Mouse (Mus musculus) stomach, postnatal 0 days (tissue): ENCODE measurements around the gene 9930104L06Rik. TPM values are rescaled to one million over a fixed set of nuclear protein-coding genes. Genes with fewer than 3 reads are reported as not detected.

Experiments
- ATAC-seq: fragments of 200-750 bp; cut with Nextera tagmentation; 2 replicates; pipeline ENCODE4 v1.8.0; 2017; ENCODE audit not compliant: low FRiP score, low TSS enrichment
- DNase-seq: peaks from one replicate; pipeline ENCODE4 v3.0.0-alpha.2; 2016; ENCODE audit warnings: low spot score
- H3K27ac ChIP-seq: fragments of 300-500 bp; sonication (generic); replicated peaks from 2 replicates; pipeline ENCODE4 v1.5.1; 2014; ENCODE audit warnings: mild to moderate bottlenecking, control low read depth
- H3K27me3 ChIP-seq: fragments of 300-500 bp; sonication (generic); 2 replicates; pipeline ENCODE4 v1.6.1; 2014; ENCODE audit warnings: low read length; ENCODE audit not compliant: control insufficient read depth, insufficient read depth
- H3K36me3 ChIP-seq: fragments of 300-500 bp; sonication (generic); 2 replicates; pipeline ENCODE4 v1.6.1; 2014; ENCODE audit warnings: low read length, mixed read lengths; ENCODE audit not compliant: control insufficient read depth, insufficient read depth
- H3K4me1 ChIP-seq: fragments of 300-500 bp; sonication (generic); replicated peaks from 2 replicates; pipeline ENCODE4 v1.6.1; 2014; ENCODE audit warnings: antibody characterized with exemption; ENCODE audit not compliant: control insufficient read depth, insufficient read depth
- H3K4me2 ChIP-seq: fragments of 300-500 bp; sonication (generic); replicated peaks from 2 replicates; pipeline ENCODE4 v1.6.1; 2014; ENCODE audit warnings: low read depth, mild to moderate bottlenecking, control low read depth, moderate library complexity
- H3K4me3 ChIP-seq: fragments of 300-500 bp; sonication (generic); 2 replicates; pipeline ENCODE4 v1.5.1; 2014; ENCODE audit warnings: low read depth, low read length, control low read depth
- H3K9ac ChIP-seq: fragments of 300-500 bp; sonication (generic); 2 replicates; pipeline ENCODE4 v1.6.1; 2014; ENCODE audit warnings: mild to moderate bottlenecking, low read length, control low read depth, mixed read lengths
- H3K9me3 ChIP-seq: fragments of 300-500 bp; sonication (generic); 2 replicates; pipeline ENCODE4 v1.6.1; 2016; ENCODE audit warnings: low read length; ENCODE audit not compliant: control insufficient read depth
- CTCF ChIP-seq: IDR thresholded peaks from 2 replicates; pipeline ENCODE4 v1.5.1; 2016; ENCODE audit warnings: antibody characterized with exemption, low read depth, mild to moderate bottlenecking, moderate library complexity
- EP300 ChIP-seq: optimal IDR thresholded peaks from 2 replicates; pipeline ENCODE3; 2016; ENCODE audit warnings: antibody characterized with exemption
- WGBS: fragments of 180-500 bp; shearing (Covaris S2); extraction: QIAGEN DNeasy Blood & Tissue Kit; methylation state at CpG from one replicate; pipeline ENCODE4 v1.1.7; 2014; 5-methylcytosine and 5-hydroxymethylcytosine counted together
- polyA plus RNA-seq: library from polyadenylated mRNA; unstranded; fragments of >200 nt; fragmentation: Nextera tagmentation; extraction: Ambion mirVana; gene quantifications from 2 replicates; pipeline ENCODE4 v1.2.1, GENCODE M21; 2015

Gene 9930104L06Rik
- polyA plus RNA-seq, result 6.1 and 6.9 TPM in 2 replicates

DNA sequence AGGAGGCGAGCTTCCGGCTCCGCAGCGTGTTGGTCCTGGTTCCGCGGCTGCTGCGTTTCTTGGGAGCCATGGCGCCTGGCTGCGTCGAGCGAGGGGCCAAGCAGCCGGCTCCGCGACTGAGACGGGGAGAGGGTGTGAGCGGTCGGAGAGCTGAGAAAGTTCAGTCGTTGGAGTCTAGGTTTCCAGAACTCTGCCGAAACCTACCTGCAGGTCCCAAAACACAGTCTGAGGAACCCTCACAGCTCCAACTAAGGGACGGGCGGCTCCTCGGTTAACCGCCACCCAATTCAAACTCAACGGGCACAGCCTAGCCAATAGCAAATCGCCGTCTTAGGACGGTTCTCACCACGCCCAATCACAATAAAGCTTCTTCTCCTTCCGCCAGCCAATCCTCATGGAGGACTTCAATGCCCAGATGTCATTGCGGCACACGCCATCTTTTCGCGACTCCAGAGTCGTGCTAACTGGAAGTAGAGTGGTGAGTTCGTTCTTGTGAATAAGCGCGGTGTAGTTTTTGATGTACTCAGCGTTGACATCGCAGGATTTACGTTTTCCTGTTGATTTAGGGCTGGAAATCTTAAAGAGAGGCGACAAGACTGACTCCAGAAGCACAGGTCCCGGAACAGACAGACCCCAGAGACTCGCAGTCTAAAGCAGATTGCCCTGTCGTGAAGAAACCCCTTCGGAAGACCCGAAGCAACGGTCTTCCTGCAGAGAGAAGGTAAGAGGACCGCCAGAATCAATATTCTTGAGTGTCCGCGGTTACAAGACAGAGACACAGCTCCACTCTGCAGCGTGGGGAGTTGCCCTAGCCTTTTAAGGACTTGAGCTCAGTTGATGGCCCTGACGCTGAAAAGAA, at the start of gene 9930104L06Rik:
Gene 9930104L06Rik (plus strand): TSS at position 436 of the 859 bp plus-strand sequence.
- Histone ChIP-seq H3K36me3 (peaks cover 3% of the 10 kb centered on the region; the same call in 1 of the 2 replicates), H3K9ac (peak within 1 kb of the TSS; percentile 76), H3K4me3 (peak within 1 kb of the TSS; percentile 89), H3K4me1 (peaks cover 6% of the 10 kb centered on the region; the same call in 1 of the 2 replicates), H3K27ac (no peak within 1 kb of the TSS), H3K4me2 (peak within 1 kb of the TSS; percentile 95), H3K27me3 (no peaks in the 10 kb centered on the region), H3K9me3 (no peaks in the 10 kb centered on the region)
- ATAC-seq (peak; percentile 99), DNase-seq (peak; percentile 95)
- under 1% methylated on average over 52 of the region's 52 CpGs for WGBS
- TF ChIP-seq EP300 (peak; percentile 62), CTCF (no peak)

DNA sequence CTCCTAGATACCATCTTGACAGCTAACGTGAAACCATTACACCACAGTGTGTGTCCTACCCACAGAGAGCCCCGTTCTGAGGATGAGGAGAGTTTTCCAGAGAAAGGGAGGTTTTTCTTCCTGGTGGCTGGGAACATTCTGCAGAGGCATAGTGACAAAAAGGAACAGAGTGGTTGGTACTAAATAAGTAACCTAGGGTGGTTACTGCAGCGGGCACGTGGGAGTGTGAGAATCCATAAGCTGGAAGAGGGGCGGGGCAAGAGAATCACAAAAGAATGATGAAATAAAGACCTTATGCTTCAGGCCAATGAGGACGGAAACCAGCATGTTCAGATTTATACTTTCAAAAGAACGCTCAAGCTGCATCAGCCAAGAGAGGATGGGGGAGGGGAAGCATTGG, 48.1 kb upstream of the 9930104L06Rik start:
- no peak for DNase-seq
- no peaks in the 10 kb centered on the region; the same call in 1 of the 2 replicates for H3K27me3 ChIP-seq
- no peaks in the 10 kb centered on the region for H3K9me3 ChIP-seq
- H3K4me2 ChIP-seq, result no peak overlapping the region
- TF ChIP-seq CTCF (no peak), EP300 (no peak)
- no peak overlapping the region for H3K27ac ChIP-seq
- no peak for ATAC-seq
- no peak overlapping the region for H3K4me3 ChIP-seq
- no peak overlapping the region for H3K9ac ChIP-seq
- H3K4me1 ChIP-seq, result no peaks in the 10 kb centered on the region
- no peaks in the 10 kb centered on the region for H3K36me3 ChIP-seq
- 70% methylated on average over 7 of the region's 7 CpGs for WGBS

DNA sequence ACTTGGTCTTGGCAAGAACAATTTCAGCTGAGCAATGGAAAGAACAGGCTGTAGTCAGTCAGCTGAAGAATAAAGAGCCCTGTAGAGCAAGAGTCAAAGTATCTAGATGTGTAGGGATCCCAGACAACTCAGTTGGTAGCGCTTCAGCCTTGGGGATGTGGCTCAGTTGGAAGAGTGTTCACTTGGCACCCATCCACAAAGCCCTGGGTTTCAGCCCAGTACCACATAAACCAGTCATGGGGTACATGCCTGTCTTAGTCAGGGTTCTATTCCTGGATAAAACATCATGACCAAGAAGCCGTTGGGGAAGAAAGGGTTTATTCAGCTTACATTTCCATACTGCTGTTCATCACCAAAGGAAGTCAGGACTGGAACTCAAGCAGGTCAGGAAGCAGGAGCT, 46.9 kb upstream of the 9930104L06Rik start:
- Histone ChIP-seq H3K9ac (no peak overlapping the region), H3K4me3 (no peak overlapping the region), H3K36me3 (no peaks in the 10 kb centered on the region), H3K4me1 (no peaks in the 10 kb centered on the region), H3K9me3 (no peaks in the 10 kb centered on the region), H3K27me3 (peaks cover 7% of the 10 kb centered on the region; the same call in 1 of the 2 replicates), H3K27ac (no peak overlapping the region), H3K4me2 (no peak overlapping the region)
- ATAC-seq (no peak), DNase-seq (no peak)
- TF ChIP-seq CTCF (no peak), EP300 (no peak)
- 71% methylated on average over 2 of the region's 2 CpGs for WGBS

DNA sequence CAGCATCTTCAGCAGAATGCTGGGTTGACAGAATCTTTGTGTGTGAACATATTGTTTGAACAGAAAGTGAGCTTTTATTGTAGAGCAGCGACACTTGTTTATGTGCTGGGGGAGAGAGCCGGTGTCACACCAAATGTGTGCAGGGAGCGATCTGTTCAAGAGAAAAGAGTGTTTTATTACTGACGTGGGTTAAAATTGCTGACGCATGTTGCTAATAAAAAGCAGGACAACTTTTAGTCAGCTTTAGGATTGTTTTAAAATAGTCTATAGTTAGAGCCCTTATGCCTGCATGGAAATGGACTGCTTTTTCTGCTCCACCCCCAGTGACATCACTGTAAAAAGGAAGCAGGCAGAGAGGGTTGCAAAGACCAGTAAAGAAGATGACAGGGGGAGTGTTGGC, 46.0 kb upstream of the 9930104L06Rik start:
- no peaks in the 10 kb centered on the region for H3K4me1 ChIP-seq
- no peak for DNase-seq
- no peak for ATAC-seq
- no peak overlapping the region for H3K27ac ChIP-seq
- H3K4me3 ChIP-seq, result no peak overlapping the region
- H3K4me2 ChIP-seq, result no peak overlapping the region
- WGBS, result 65% methylated on average over 5 of the region's 5 CpGs
- peaks cover 11% of the 10 kb centered on the region; the same call in 1 of the 2 replicates for H3K27me3 ChIP-seq
- H3K9me3 ChIP-seq, result no peaks in the 10 kb centered on the region
- no peaks in the 10 kb centered on the region for H3K36me3 ChIP-seq
- H3K9ac ChIP-seq, result no peak overlapping the region
- TF ChIP-seq CTCF, result no peak
- no peak for TF ChIP-seq EP300

DNA sequence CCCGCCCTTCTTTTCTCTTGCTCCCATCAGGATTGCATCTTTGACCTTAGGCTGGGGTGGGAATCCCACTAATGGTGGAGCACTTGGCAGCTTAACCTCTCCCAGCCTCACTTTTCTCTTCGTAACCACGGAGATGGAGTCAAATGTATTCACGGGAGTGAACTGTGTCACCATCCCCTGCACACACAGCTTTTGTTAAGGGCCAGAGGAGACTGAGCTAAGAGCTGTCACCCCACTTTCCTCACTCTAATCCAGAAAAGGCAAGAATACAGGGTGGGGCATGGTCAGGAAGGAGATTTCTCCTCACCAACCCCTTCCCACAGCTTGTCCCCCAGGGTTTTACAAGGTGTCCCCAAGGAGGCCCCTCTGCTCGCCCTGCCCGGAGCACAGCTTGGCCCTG, 43.1 kb upstream of the 9930104L06Rik start:
- H3K4me2 ChIP-seq, result no peak overlapping the region
- peaks cover 11% of the 10 kb centered on the region; the same call in 1 of the 2 replicates for H3K27me3 ChIP-seq
- H3K9ac ChIP-seq, result no peak overlapping the region
- no peak for TF ChIP-seq EP300
- TF ChIP-seq CTCF, result no peak
- H3K4me1 ChIP-seq, result no peaks in the 10 kb centered on the region
- 32% methylated on average over 6 of the region's 6 CpGs for WGBS
- no peaks in the 10 kb centered on the region for H3K36me3 ChIP-seq
- no peaks in the 10 kb centered on the region for H3K9me3 ChIP-seq
- DNase-seq (no peak), ATAC-seq (no peak)
- no peak overlapping the region for H3K27ac ChIP-seq
- H3K4me3 ChIP-seq, result no peak overlapping the region
